Mouse (Mus musculus): ENCODE results near the gene A730061H03Rik.
A peak's percentile ranks its signal among the peaks of the same experiment; 100 is the strongest.

A730061H03Rik gene

DNA sequence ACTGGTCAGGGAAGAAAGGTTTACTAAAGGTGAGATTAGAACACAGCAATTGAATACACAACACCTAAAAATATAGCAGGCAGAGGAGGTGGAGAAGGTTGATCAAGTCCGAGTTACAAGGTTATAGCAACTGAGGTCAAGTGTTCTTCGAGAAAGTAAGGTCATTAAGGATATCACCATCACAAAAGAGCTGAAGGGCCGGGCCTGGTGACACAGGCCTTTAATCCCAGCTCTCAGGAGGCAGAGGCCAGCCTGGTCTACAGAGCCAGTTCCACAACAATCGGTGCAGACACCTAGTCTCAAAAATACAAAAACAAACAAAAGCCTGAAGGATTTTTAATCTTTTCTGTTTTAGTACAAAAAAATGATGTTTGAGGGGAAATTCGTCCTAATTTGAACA, 8.9 kb downstream of the A730061H03Rik start:
- no peak for DNase-seq (ENCODE audit: low read depth)

- DNase-seq (ENCODE audit: low read depth), result no peak
Measured at GRCm38 (mm10) chr14:55550191-55550590, 10.0 kb downstream of the A730061H03Rik start.

- DNase-seq (ENCODE audit: low read depth), result no peak
Measured at GRCm38 (mm10) chr14:55544334-55544733, 15.9 kb downstream of the A730061H03Rik start.

- no peak for DNase-seq (ENCODE audit: low read depth)
Measured at GRCm38 (mm10) chr14:55542268-55542667, 17.9 kb downstream of the A730061H03Rik start.

- DNase-seq (ENCODE audit: low read depth), result peak; percentile 65
Measured at GRCm38 (mm10) chr14:55540787-55541321, 19.4 kb downstream of the A730061H03Rik start.

DNA sequence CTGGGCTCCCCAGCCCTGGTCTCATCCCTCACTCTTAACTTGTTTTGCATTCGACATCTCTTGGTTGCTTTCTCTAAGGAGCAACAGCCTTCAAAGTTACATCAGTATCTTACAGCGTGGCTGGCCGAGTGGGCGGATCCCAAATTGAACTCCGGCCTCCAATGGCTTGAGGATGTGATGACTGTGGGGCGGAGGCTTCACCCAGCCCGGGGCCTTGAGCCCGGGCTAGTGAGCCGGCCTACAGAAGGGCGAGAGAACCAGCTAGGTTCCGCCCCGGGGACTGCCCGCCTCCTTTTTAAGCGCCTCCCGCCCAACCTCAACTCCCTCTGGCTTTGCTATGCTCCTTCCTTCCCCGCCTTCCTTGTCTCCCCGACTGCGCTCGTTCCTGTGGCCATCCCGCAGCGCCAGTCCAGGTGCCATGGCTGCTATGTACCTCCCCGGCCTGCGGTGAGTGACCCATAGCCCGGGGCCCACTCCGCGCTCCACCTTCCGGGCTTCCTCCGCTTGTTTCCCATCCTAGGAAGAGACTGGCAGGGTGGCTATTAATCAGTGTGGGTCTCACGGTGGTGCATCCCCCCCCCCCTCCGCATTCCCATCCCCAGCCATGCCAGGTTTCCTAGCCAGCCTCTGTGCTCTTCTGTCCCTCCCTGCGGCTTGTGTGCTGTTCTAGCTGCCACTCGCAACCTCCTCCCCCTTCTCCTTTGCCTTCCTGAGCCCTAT, 20.0 kb downstream of the A730061H03Rik start, which contains the start of gene Pck2:
Gene Pck2, plus strand, starts transcription at position 200 of the 720 bp plus-strand sequence.
- DNase-seq (ENCODE audit: low read depth), result peak; percentile 89

- peak; percentile 40 for DNase-seq (ENCODE audit: low read depth)
Measured at GRCm38 (mm10) chr14:55536116-55536745, 24.0 kb downstream of the A730061H03Rik start.

DNA sequence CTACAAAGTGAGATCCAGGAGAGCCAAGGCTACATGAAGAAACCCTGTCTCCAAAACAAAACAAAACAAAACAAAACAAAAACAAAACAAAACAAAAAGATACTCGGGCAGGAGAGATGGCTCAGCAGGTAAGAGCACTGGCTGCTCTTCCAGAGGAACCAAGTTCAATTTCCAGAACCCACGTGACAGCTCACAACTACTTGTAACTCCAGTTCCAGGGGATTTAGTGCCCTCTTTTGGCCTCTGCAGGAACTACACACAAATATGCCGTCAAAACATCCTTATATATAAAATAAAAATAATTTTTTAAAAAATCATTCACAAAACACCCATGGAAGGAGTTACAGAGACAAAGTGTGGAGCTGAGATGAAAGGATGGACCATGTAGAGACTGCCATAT, 32.3 kb downstream of the A730061H03Rik start:
- DNase-seq (ENCODE audit: low read depth), result peak; percentile 49

DNA sequence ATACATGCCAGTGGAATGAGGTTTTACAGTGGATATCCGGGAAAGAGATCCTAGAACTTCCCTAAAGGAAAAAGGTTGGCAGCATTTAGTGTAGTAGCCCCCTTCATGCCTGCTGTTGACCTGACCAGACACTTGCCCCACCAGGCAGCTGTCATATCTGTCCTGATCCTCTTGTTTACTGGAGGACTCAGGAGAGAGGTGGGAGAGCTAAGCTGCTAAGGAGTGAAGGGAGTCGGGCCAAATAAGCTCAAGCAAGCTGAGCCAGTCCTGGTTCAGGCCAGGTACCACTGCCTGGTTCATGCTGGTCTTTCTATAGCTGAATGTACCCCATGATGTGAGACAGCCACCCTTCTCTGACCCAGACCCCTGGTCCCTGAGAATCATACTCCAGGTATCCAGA, 33.5 kb downstream of the A730061H03Rik start:
- no peak for DNase-seq (ENCODE audit: low read depth)

DNA sequence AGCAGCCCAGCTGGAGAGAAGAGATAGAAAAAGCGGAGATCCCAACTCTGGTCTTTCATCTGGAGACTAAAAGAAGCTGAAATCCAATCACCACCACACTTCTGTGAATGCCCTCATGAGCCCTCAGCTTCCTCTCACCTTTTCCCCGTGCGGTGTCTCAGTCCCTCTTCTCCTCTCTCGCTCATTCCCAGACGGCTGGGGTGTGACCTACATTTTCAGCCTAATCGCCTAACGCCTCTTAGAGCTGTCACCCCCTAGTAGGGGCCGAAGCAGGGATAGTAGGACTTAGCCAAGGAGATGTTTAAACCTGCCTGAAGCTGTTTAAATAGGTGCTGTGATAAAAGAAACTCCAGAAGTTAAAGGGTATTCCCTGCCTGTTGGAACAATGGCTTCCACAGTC, 35.4 kb downstream of the A730061H03Rik start, which contains the start of gene Nrl:
Gene Nrl, minus strand, starts transcription at position 197 of the 400 bp plus-strand sequence.
- no peak for DNase-seq (ENCODE audit: low read depth)

DNA sequence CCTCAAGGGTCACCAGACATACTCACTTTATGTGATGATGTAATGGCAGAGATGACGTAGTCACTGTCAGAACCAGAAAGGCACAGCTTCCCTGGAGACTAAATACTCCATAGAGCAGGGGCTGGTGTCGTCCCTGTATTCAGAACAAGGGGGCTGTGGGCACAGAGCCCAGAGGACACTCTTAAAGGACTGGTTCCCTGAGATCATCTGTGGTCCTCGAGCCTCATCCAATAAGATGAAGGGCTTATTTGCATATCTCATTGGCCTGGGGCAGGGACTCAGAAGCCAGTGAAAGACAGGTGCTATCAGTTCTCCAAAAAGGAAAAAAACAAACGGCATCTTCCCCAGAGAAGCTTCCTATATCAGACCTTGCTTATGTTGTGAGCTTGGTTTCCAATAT, 36.1 kb downstream of the A730061H03Rik start:
- no peak for DNase-seq (ENCODE audit: low read depth)

- DNase-seq (ENCODE audit: low read depth), result no peak
Measured at GRCm38 (mm10) chr14:55520451-55521361, 39.5 kb downstream of the A730061H03Rik start.

DNA sequence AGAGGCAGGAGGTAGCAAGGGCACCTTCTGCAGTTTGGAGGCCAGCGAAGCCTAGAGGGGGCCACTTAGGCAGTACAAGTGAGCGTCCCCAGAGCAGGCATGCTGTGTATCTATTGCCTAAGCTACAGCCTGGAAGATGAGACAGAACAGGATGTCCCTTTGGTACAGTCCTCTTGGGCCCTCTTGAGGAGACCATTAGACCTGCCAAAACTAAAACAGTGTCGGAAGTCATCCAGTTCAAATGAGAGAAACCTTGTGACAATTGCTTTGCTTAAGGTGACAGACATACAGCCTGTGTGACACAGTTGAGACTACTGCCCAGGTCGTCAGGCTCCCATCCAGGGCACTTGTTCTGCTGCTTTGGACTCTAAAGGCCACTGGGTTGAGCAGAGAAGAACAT, 40.6 kb downstream of the A730061H03Rik start:
- DNase-seq (ENCODE audit: low read depth), result no peak

DNA sequence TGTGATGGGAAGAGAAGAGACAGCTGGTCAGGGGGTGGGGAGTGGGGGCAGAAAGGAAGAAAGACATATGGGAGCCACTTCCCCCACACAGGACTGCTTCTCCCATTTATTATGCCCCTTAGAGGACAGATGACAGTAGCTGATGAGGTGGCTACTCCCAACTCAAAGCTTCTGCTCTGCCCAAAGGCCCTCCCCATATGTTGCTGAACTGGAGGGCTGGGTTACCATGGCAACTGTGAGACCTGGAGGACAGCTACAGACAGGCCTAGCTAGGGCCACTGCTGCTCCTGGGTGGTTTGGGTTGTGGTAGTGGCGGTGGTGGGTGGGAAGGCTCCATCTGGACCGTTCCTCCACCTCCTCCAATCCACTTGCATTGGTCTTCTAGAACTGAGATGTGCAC, 41.3 kb downstream of the A730061H03Rik start:
- no peak for DNase-seq (ENCODE audit: low read depth)

DNA sequence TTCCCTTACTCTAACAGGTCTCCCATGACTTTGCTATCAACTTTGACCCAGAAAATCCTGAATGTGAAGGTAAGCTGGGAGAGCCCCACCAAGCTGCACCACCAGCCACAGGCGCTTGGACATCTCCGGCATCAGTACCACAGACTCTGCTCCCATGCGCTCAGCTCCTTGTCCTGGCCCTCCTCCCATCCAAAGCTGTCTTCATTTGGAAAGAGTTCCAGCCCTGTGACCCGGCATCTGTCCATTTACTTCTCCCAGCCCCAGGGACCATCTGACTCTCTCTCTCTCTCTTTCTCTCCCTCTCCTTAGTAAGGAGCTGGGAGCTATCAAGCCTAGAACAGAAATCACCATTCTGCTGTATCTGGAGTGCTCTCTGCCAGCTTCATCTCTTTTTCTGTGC, 44.4 kb downstream of the A730061H03Rik start:
- DNase-seq (ENCODE audit: low read depth), result no peak

- no peak for DNase-seq (ENCODE audit: low read depth)
Measured at GRCm38 (mm10) chr14:55513927-55514326, 46.3 kb downstream of the A730061H03Rik start.

- DNase-seq (ENCODE audit: low read depth), result no peak
Measured at GRCm38 (mm10) chr14:55511037-55511436, 49.2 kb downstream of the A730061H03Rik start.

DNA sequence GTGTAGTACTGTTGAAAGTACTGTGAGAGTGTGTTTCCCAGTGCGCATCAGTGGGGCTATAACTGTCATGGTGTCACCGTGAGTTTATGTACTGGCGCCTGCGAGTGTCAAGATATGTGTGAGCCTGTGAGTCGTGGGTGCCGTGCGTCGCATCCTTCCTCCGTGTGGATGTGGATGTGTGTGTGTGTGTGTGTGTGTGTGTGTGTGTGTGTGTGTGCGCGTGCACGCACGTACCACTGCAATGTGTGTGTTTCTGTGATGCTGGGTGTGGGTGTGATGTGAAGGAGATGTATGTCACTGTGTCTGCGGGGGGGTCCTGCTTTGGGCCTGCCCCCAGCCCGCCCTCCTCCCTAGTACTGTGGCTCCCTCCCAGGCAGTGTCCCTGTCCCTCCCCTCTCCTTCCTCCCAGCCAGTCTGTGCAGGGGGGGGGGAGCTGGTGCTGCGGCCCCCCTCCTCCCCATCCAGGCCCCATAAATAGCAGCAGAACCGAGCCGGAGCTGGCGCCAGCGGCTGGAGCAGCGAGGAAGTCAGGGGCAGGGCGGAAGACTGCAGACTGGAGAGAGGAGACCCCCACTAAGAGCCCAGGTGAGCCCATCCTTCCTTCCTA, 50.0 kb downstream of the A730061H03Rik start, which contains the start of gene Cpne6:
Gene Cpne6, plus strand, starts transcription at position 321 of the 607 bp plus-strand sequence.
- no peak for DNase-seq (ENCODE audit: low read depth)

All from c-Kit-positive CD71-positive TER-119-negative erythroid progenitor cells, embryonic 14.5 days (primary cell).